Mouse (Mus musculus): ENCODE data around the gene Atp1b3.

GRCm38 (mm10) chr9:96292144-96292543, 72.1 kb downstream of the Atp1b3 start:
- no peak for TF ChIP-seq POLR2A (IDR thresholded peaks at IDR 0.05; ENCODE audit: borderline replicate concordance, insufficient read depth, low read length)
- TF ChIP-seq CTCF (IDR thresholded peaks at IDR 0.05; ENCODE audit: borderline replicate concordance, insufficient read depth, low read depth, low read length): no peak

All from cerebellum, adult 2 months (tissue).